Mouse (Mus musculus): ENCODE data around the gene Gja1. TPM values are rescaled to one million over a fixed set of nuclear protein-coding genes. Genes with fewer than 3 reads are reported as not detected.
A peak's percentile ranks its signal among the peaks of the same experiment; 100 is the strongest.

Gene Gja1
- polyA plus RNA-seq, 1 experiment from 2014 or later: 103 TPM

- 93% methylated on average over 2 of the region's 2 CpGs for WGBS
- no peak for DNase-seq (ENCODE audit: low spot score)
- no peaks in the 10 kb centered on the region for H3K9me3 ChIP-seq
Observed at GRCm38 (mm10) chr10:56427827-56428226, 50.7 kb downstream of the Gja1 start.

GRCm38 (mm10) chr10:56429011-56429410 is 51.9 kb downstream of the Gja1 start:
- 72% methylated on average over 5 of the region's 5 CpGs for WGBS
- Histone ChIP-seq H3K4me1 (replicated peaks) (peaks cover 16% of the 10 kb centered on the region), H3K36me3 (no peaks in the 10 kb centered on the region), H3K27ac (no peak overlapping the region), H3K4me3 (no peak overlapping the region), H3K27me3 (ENCODE audit: insufficient read depth, poor library complexity, severe bottlenecking) (no peaks in the 10 kb centered on the region), H3K9me3 (no peaks in the 10 kb centered on the region)
- no peak for DNase-seq (ENCODE audit: low spot score)

More at GRCm38 (mm10) chr10:56427827-56428226, 50.7 kb downstream of the Gja1 start:
- Histone ChIP-seq H3K4me3 (no peak overlapping the region), H3K27ac (no peak overlapping the region), H3K4me1 (replicated peaks) (peaks cover 16% of the 10 kb centered on the region), H3K27me3 (ENCODE audit: insufficient read depth, poor library complexity, severe bottlenecking) (no peaks in the 10 kb centered on the region), H3K36me3 (no peaks in the 10 kb centered on the region)

- H3K4me1 ChIP-seq (replicated peaks): peaks cover 16% of the 10 kb centered on the region
- peak overlapping the region; percentile 48 for H3K4me3 ChIP-seq
- no peaks in the 10 kb centered on the region for H3K9me3 ChIP-seq
- peak overlapping the region; percentile 83 for H3K27ac ChIP-seq
- 21% methylated on average over 23 of the region's 23 CpGs for WGBS
- H3K27me3 ChIP-seq (ENCODE audit: insufficient read depth, poor library complexity, severe bottlenecking): no peaks in the 10 kb centered on the region
- no peaks in the 10 kb centered on the region for H3K36me3 ChIP-seq
- DNase-seq (ENCODE audit: low spot score): peak; percentile 64
Observed at GRCm38 (mm10) chr10:56431600-56432389, 54.7 kb downstream of the Gja1 start.

- DNase-seq (ENCODE audit: low spot score): no peak
- H3K27ac ChIP-seq: no peak overlapping the region
- no peaks in the 10 kb centered on the region for H3K9me3 ChIP-seq
- 82% methylated on average over 6 of the region's 6 CpGs for WGBS
- peaks cover 16% of the 10 kb centered on the region for H3K4me1 ChIP-seq (replicated peaks)
- no peaks in the 10 kb centered on the region for H3K27me3 ChIP-seq (ENCODE audit: insufficient read depth, poor library complexity, severe bottlenecking)
- no peak overlapping the region for H3K4me3 ChIP-seq
- no peaks in the 10 kb centered on the region for H3K36me3 ChIP-seq
Observed at GRCm38 (mm10) chr10:56432390-56432709, 55.2 kb downstream of the Gja1 start.

GRCm38 (mm10) chr10:56437290-56437689 is 60.2 kb downstream of the Gja1 start:
- H3K4me3 ChIP-seq: no peak overlapping the region
- no peaks in the 10 kb centered on the region for H3K36me3 ChIP-seq
- no peak overlapping the region for H3K27ac ChIP-seq
- DNase-seq (ENCODE audit: low spot score): no peak
- 89% methylated on average over 11 of the region's 11 CpGs for WGBS
- H3K9me3 ChIP-seq: no peaks in the 10 kb centered on the region
- H3K27me3 ChIP-seq (ENCODE audit: insufficient read depth, poor library complexity, severe bottlenecking): no peaks in the 10 kb centered on the region
- peaks cover 4% of the 10 kb centered on the region; the same call in 1 of the 2 replicates for H3K4me1 ChIP-seq (replicated peaks)

- Histone ChIP-seq H3K4me3 (no peak overlapping the region), H3K36me3 (no peaks in the 10 kb centered on the region), H3K9me3 (no peaks in the 10 kb centered on the region), H3K4me1 (replicated peaks) (no peaks in the 10 kb centered on the region), H3K27me3 (ENCODE audit: insufficient read depth, poor library complexity, severe bottlenecking) (no peaks in the 10 kb centered on the region), H3K27ac (no peak overlapping the region)
- 87% methylated on average over 4 of the region's 4 CpGs for WGBS
- DNase-seq (ENCODE audit: low spot score): no peak
Observed at GRCm38 (mm10) chr10:56439638-56440037, 62.5 kb downstream of the Gja1 start.

GRCm38 (mm10) chr10:56444457-56444856 is 67.3 kb downstream of the Gja1 start:
- Histone ChIP-seq H3K27ac (no peak overlapping the region), H3K4me1 (replicated peaks) (no peaks in the 10 kb centered on the region), H3K4me3 (no peak overlapping the region), H3K9me3 (no peaks in the 10 kb centered on the region), H3K27me3 (ENCODE audit: insufficient read depth, poor library complexity, severe bottlenecking) (no peaks in the 10 kb centered on the region), H3K36me3 (no peaks in the 10 kb centered on the region)
- no peak for DNase-seq (ENCODE audit: low spot score)
- WGBS: 88% methylated on average over 2 of the region's 2 CpGs

GRCm38 (mm10) chr10:56449030-56449429 is 71.9 kb downstream of the Gja1 start:
- Histone ChIP-seq H3K36me3 (no peaks in the 10 kb centered on the region), H3K9me3 (no peaks in the 10 kb centered on the region), H3K27ac (no peak overlapping the region), H3K4me3 (no peak overlapping the region), H3K27me3 (ENCODE audit: insufficient read depth, poor library complexity, severe bottlenecking) (no peaks in the 10 kb centered on the region), H3K4me1 (replicated peaks) (no peaks in the 10 kb centered on the region)
- no peak for DNase-seq (ENCODE audit: low spot score)
- WGBS: 93% methylated on average over 4 of the region's 4 CpGs

Other genes with a start within 250 kb of the Gja1 start
- gene Tbc1d32, start 148.6 kb upstream of the Gja1 start, polyA plus RNA-seq (2016; fragmentation: Nextera tagmentation; extraction: Ambion mirVana): 2.5 and 3.4 TPM in 2 replicates

Measured in hindbrain, embryonic 10.5 days (tissue).